Mouse (Mus musculus): Measurements from ENCODE around the gene Chd5. TPM values are rescaled to one million over a fixed set of nuclear protein-coding genes. Genes with fewer than 3 reads are reported as not detected.

The Chd5 gene
- total RNA-seq, 2 experiments from 2014 or later, result 140 to 154 TPM

DNA sequence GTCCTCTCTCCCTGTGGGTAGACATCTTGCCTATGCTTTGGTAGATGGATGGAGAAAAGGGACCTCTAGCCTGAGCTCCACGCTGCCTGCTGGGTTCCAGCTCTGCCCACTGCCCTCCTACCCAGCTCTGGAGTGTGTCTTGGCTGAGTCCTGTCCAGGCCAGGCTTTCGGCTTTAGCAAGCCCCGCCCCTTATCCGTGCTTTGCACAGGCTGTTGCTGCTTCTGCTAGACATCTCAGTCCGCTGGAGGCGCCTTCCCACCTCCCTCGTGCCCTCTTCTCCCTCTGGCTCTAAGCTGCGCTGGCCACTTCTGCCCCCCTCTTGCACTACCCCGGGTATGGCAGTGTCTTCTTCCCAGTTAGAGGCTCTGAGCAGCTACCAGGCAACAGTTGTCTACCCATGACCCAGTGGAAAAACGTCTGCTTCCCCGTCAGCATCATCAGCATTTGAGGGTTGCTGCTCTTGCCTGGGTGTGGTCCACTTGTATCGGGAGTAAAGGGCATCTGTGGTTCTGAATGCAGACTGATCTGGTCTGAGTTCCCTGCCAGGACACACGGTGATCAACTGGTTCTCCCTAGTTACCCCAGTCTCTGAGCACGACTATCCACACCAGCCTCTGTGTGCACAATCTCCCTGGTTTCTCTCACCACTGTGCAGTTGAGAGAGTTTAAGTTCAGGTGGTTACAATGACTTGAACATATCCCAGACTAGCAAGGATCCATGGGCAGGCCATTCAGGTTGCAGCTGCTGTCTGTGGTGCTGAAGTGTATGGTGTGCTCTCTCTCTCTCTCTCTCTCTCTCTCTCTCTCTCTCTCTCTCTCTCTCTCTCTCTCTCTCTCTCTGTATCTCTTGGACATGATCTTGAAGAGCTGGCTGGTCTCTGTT, 13.2 kb downstream of the Chd5 start:
- no peak for DNase-seq (ENCODE audit: low spot score in 2 of 2)

GRCm38 (mm10) chr4:152353886-152354637, 15.6 kb downstream of the Chd5 start:
- DNase-seq (ENCODE audit: low spot score in 2 of 2), result no peak

DNA sequence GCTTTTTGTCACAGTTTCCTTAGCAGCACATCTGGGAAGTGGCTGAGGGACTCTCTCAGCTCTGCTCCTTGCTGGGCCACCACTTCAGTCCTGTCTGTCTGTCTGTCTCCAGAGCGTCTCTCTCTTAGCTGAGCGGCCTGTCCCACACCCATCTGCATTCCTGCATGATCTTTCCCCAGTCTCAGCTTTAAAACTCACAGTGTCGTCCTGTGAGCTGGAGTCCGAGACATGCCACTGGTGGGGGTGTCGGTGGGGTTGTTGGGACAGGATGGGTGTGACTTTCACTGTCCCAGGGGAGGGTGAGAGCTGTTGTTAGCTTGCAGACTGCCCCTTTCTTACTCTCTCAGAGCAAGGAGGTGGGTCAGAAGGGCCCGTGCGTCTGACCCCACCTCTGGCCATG, 17.2 kb downstream of the Chd5 start:
- DNase-seq (ENCODE audit: low spot score in 2 of 2), result no peak

DNA sequence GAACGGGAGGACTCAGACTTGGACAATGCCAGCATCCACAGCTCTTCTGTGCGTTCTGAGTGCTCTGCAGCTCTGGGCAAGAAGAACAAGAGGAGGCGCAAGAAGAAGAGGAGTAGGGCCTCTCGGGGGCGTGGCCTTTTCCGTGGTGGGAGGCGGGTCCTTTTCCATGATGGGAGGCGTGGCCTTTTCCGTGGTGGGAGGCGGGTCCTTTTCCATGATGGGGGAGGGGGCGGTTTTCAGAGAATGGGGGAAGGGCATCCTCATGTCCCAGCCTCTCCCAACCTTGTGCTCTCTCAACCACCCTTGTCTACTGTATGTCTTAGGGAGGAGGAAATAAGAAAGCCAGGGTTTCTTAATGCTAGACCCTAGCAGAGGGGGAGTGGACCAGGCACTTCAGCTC, 21.2 kb downstream of the Chd5 start:
- DNase-seq (ENCODE audit: low spot score in 2 of 2), result no peak

- no peak for DNase-seq (ENCODE audit: low spot score in 2 of 2)
Observed at GRCm38 (mm10) chr4:152360855-152361254, 22.4 kb downstream of the Chd5 start.

DNA sequence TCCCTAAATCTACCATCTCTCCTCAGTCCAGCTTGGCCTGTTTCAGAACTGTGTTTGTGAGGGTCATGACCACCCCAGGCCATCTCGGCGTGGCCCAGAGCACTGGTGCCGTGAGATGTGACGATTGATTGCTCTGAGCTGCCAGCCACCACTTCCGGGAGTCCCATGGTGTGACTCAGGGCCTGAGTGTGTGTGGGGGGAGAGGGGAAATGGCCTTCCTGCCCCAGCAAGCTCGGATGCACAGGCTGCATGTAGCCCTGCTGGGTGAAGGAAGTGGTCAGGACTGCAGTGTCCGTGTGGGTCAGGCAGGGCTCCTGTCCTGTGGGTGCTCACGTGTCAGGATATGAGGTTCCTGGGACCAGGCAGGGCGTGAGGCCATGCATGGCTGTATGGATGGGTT, 23.7 kb downstream of the Chd5 start:
- no peak for DNase-seq (ENCODE audit: low spot score in 2 of 2)

DNA sequence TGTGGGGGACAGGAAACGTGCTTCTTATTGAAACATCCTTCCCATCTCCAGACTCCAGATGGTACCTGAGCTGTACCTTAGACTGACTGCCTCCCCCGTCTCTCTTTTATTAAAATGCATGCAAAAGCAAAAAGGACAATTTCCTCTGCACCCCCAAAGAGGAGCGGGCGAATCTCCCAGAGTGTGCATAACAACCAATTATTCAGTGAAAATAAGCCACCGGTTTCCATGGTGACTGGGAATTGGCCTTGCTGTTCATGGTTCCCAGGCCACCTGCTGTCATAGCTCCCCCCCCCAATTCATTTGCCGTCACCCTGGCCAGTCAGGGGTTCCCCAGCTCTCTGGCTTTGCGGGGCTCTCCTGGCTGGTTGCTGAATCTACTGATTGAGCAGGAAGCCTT, 26.8 kb downstream of the Chd5 start:
- DNase-seq (ENCODE audit: low spot score in 2 of 2), result peak in 1 of 2 experiments; percentile 59

DNA sequence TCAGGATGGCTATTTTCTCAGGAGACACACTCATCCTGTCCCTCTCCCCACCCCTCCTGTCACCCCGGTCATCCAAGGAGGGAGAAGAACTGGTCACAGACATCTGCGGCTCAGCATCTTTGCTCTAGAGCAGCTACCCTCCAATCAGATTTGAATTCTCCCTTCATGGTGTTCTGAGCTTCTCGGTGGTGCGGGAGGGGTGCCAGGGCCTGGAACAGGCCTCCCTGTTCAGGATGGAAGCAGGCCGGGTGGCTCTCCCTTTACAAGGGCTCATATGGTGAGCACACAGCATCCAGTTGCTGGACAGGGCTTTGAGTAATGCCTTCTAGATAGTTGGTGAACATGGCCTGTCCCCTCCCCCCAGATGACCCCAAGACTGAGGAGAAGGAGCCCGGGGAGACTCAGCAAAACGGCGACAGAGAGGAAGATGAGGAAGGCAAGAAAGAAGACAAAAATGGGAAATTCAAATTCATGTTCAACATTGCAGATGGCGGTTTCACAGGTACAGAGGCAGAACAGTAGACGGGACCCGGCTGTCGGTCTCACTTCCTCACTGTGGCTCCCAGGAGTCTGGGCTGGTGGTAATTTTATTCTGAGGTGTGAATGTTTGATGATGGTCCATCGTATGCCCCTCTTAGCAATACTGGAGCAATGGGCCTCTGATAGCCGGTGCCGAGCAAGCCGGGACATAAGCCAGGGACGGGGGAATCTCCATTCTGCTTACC, 44.2 kb downstream of the Chd5 start:
- DNase-seq (ENCODE audit: low spot score in 2 of 2), result no peak

DNA sequence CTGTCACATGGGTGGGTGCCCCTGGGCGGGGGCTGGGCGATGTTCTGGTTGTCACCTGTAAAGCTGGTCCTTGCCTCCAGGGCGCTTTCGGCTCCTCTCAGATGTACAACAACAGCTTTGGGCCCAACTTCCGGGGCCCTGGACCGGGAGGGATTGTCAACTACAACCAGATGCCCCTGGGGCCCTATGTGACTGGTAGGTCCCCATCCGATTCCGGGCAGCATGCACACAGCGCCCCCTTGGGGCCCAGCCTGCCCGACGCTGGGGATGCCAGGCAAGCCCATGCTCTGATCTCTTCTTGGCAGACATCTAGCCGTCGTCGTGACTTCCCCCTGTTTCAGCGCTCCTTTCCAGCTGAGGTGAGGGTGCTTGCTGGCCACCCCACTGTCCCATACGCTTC, 47.2 kb downstream of the Chd5 start:
- no peak for DNase-seq (ENCODE audit: low spot score in 2 of 2)

GRCm38 (mm10) chr4:152392192-152392591, 53.7 kb downstream of the Chd5 start:
- DNase-seq (ENCODE audit: low spot score in 2 of 2), result peak; percentile 59 to 68

DNA sequence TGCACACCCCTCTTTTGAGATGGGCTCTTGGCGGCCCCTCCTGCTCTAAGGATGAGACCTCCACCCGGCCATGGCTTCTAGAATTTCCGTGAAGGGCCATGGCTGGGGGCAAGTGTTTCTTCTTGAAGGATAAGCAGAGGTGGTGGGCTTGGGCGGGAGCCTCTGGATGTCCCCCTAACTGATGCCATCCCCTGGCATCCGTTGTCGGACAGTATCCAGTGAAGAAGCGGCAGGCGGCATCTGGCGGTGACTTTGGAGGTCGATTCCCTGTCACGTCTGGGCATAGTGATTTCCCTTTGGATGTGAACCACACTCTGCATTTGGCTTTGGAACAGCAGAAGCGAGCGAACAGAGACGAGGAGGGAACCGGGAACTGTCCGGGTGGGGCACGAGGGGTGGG, 54.2 kb downstream of the Chd5 start:
- no peak for DNase-seq (ENCODE audit: low spot score in 2 of 2)

DNA sequence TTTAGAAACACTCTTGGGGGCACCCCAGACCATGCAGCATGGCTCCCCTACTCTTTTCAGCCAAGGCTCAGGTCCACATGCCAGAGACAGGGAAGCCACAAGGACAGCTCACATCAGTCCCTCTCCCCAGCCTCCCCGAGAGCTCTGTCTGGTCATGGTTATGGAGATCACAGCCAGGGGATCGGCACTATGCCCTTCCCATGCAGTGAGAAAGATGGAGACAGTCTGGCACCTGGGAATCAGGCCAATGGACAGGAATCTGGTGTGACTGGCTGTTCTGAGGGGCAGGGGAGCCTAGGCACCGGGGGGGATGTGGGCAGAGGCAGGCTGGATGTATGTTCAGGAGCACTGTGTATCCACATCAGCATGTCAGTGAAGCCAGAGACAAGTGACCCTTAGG, 60.5 kb downstream of the Chd5 start:
- DNase-seq (ENCODE audit: low spot score in 2 of 2), result no peak

- peak in 1 of 2 experiments; percentile 70 for DNase-seq (ENCODE audit: low spot score in 2 of 2)
Observed at GRCm38 (mm10) chr4:152405143-152405542, 66.7 kb downstream of the Chd5 start.

DNA sequence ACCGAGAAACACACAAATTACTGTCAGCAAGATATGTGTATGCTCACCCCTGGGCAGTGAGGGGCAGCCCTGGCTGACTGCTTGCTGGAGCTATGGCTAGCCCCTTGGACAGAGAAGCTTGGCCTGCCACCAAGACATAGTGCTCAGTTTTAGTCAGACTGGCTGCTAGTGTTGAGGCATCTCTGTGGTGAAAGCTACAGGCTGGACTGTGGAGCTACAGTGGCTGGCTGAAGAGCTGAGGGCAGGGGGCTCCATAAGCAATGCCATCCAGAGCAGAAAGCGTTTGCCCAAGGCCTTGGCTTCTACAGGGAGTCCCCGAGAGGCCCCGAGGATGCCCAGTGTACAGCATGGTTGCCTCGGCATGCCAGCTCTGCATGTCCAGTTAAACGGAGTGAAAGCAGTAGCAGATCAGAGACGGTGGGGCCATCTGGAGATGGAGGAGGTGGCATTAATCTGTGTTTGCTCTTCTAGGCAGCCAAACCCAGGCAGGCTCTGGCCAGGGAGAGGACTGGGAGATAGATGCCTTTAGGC, 67.3 kb downstream of the Chd5 start:
- peak; percentile 36 to 50 for DNase-seq (ENCODE audit: low spot score in 2 of 2)

DNA sequence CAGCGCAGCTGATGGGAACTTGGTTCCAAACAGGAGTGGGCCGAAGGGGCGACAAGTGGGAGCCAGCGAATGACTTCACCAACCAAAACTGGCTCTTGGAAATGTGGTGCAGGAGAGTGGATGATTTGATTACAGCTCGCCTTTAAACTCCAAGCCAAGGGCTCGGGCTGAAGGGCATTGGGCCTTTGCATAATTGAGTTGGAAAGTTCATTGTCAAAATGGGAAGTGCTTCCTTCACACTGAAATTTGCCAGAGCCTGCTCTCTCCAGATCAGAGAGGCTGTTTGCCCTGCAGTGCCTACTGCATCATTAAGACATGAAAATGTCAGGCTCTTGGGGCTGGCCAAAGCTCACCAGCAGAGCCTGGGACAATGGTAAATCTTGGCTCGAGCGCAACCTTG, 68.1 kb downstream of the Chd5 start:
- DNase-seq (ENCODE audit: low spot score in 2 of 2), result peak in 1 of 2 experiments; percentile 54

DNA sequence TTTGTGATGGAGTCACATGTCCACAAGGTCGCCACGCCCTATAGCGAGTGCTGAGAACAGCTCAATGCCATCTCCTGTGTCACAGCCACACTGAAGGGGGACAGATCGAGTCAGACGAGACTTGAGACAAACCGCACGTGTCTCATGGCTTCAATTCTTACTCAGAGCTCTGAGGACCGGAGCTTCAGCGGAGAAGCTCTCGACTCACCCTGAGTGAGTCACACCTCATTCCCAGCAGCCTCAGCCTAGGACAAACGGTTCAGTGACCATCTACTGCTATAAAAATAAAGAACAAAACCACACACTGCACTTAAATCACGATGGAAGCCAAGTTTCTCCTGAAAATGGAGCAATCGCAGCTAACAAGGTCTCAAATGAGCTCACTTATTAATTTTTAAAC, 72.5 kb downstream of the Chd5 start:
- no peak for DNase-seq (ENCODE audit: low spot score in 2 of 2)

DNA sequence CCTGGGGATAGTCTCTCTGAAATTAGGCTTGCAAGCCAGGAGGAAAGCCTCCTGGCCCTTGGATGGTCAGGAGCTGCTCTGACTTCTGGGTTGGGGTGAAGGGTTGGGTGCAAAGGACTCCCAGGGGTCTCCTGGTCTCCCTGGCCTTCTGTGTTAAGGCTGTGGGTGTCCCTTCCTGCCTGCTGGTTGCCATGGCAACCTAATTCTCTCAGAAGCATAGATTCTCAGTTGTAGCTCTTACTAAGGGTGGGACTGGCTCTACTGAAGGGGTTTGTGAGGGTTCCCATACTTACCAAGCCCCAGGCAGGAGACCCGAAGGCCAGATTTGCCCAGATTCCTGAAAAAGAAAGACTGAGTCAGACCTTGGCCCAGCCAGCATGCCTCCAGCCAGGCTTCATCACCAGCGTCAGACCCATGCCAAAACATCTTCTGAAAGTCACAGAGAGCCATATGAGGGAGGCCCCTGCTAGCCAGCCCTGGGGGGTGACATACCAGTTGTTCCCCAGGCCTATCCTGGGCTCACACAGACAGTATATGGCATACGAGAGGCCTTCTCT, 74.2 kb downstream of the Chd5 start:
- no peak for DNase-seq (ENCODE audit: low spot score in 2 of 2)

DNA sequence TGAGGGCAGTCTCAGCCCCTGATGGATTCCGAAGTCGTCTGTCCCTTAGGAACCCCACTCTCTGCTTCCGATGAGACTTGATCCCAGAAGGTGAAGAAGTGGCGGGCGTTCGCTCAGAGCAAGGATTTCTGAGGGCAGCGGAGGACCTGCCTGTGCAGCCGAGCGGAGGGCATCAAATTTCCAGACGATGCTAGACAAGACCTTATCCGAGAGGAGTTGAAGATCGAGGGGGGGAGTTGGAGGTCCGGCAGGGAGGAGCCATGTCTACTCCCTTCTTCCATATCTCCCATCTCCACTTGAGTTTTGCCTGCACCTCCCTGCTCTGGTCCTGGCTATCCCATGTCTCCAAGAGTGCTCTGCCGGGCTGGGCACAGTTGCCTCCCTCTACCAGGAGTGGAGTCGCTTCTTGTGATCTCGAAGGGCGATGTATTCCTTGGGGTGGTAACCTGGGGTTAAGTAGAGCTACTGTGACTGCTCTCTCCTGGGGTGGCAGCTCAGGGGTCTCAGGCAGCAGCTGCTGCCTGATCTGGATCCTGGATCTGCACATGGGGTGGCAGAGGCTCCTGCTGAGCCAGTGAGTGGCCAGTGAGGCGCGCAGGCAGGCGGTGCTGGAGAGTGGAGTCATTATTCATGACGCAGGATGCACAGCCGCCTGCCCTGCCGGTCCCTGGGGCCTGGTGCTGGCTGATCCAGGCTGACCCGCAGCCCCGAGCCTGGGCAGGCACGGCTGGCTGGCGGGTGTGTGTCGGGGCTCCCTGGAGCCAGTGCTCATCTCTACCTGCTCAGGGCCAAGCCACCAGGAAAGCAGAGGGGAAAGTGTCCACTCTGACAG, 80.0 kb downstream of the Chd5 start:
- DNase-seq (ENCODE audit: low spot score in 2 of 2), result no peak

DNA sequence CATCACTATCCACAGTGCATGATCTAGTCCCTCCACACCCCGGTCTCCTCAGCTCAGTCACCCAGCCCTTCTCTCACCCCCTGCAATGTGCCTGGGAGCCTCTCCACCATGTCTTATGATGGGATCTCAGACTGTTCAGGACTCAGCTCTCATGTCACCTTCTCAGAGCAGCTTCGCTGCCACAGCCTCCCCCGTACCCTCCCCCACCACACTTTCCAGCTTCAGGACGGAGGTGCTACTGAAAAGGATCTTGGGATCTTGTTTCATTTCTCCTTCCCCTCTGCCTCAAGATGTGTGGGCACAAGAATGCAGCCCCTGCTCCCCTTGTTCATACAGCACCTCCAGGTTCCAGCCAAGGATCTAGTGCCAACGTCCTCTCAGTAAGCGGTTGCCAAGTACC, 85.1 kb downstream of the Chd5 start:
- DNase-seq (ENCODE audit: low spot score in 2 of 2), result no peak

DNA sequence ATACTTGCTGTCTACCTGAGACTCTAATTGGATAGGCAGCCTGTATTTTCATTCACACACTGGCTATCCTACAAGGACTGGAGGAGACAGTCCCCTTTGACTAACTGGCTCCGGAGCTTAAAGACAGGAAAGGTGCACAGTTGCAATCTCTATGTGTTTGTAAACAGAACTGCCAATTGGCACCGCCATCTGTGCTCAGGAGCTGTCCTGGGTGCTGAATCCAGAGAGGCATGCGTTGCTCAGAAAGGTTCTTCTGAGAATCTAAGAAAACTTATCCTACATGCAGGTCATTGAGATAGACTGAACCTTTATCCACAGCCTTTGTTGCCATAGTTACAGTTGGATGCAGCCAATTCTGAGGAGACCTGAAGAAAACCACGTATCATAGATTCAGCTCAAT, 85.9 kb downstream of the Chd5 start:
- DNase-seq (ENCODE audit: low spot score in 2 of 2), result no peak

Measured in layer of hippocampus, postnatal 14 days (tissue).